Mouse (Mus musculus) C2C12 (cell line): ENCODE measurements around the gene Nod1.

Source experiments
- CTCF ChIP-seq: IDR thresholded peaks from one replicate; pipeline ENCODE4 v1.5.1; 2011; ENCODE audit not compliant: control insufficient read depth, insufficient read depth, insufficient read length
- MYOD1 ChIP-seq: IDR thresholded peaks from one replicate; pipeline ENCODE4 v1.6.1; 2011; ENCODE audit warnings: low read depth; ENCODE audit not compliant: control insufficient read depth, insufficient read length

- TF ChIP-seq CTCF (no peak), MYOD1 (no peak)
These were observed 4.8 kb downstream of the Nod1 start for GRCm38 (mm10) chr6:54967591-54967990.
